8 mouse cellular contexts compared by ENCODE assay signal in the genomic region with DNA sequence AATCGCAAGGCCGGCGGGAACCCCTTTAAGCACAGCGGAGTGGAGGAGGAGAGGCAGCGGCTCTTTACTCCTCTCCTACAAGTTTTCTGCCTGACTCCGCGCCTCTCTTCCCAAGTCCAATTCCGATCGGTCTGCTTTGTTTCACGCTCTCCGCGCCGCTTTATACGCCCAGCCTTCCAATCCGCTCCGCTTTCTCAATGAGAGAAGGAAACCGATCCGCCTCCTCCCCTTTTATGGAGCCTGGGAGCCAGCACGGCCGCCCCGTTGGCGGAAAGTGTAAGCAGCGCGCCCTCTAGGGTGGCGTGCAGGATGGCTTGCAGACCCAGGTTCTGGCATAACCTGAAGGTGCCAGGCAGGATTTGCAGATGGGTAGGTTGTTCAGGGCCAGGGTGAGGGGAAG. TPM values are rescaled to one million over a fixed set of nuclear protein-coding genes. Genes with fewer than 3 reads are reported as not detected.
DNase-seq lines count a peak whose midpoint lies in the region; ATAC-seq lines count a peak whose summit lies in the region.

A gene (minus strand): TSS at position 137 of the 400 bp plus-strand sequence.

- no peaks in the 10 kb centered on the region for H3K36me3 ChIP-seq in hindbrain, embryonic 14.5 days (replicated peaks; ENCODE audit: control insufficient read depth, insufficient read depth)

- peak within 1 kb of the TSS; percentile 94 for H3K27ac ChIP-seq in hindbrain, embryonic 14.5 days

- under 1% methylated on average over 25 of the region's 25 CpGs for WGBS in hindbrain, embryonic 14.5 days

- peak; percentile 87 for ATAC-seq in hindbrain, embryonic 14.5 days (ENCODE audit: low FRiP score)

- DNase-seq in R1 (ENCODE audit: low read depth, low spot score), result peak; percentile 97
- DNase-seq in cerebellum, postnatal 14 days, result peak; percentile 97
- DNase-seq in frontal cortex, postnatal 36 days (ENCODE audit: low spot score in 2 of 2), result peak; percentile 94
- DNase-seq in hindbrain, embryonic 14.5 days (ENCODE audit: low spot score), result peak; percentile 98
- peak; percentile 83 for DNase-seq in left cerebral cortex, adult 11 months (ENCODE audit: low spot score)
- peak; percentile 98 for DNase-seq in lung, postnatal 36 days
- peak; percentile 98 for DNase-seq in retina, embryonic 14.5 days (ENCODE audit: low spot score)
- DNase-seq in thymus, postnatal 36 days, result peak; percentile 67 to 75

- peaks cover 13% of the 10 kb centered on the region; the same call in 1 of the 2 replicates for H3K4me1 ChIP-seq in hindbrain, embryonic 14.5 days (replicated peaks; ENCODE audit: control insufficient read depth, insufficient read depth, low read length)

- H3K9me3 ChIP-seq in hindbrain, embryonic 14.5 days (ENCODE audit: control insufficient read depth, low read length), result no peaks in the 10 kb centered on the region

- peak within 1 kb of the TSS; percentile 78 for H3K4me2 ChIP-seq in hindbrain, embryonic 14.5 days (replicated peaks)

- no peaks in the 10 kb centered on the region for H3K27me3 ChIP-seq in hindbrain, embryonic 14.5 days (ENCODE audit: control insufficient read depth, insufficient read depth, low read length)

- H3K4me3 ChIP-seq in hindbrain, embryonic 14.5 days (replicated peaks; ENCODE audit: low read length), result peak within 1 kb of the TSS; percentile 92

- peak within 1 kb of the TSS; percentile 99 for H3K9ac ChIP-seq in hindbrain, embryonic 14.5 days

RNA-seq across cellular contexts. Expression of the gene that starts here (rescaled TPM):
- polyA plus RNA-seq in hindbrain, embryonic 14.5 days (2014; fragmentation: Nextera tagmentation; extraction: Ambion mirVana), result 125 and 150 TPM in 2 replicates

Comparison
In these comparisons a context has a peak if more than half of its experiments do, and no peak if none do; other contexts are left out.
1. Peak in every context shown above with its lines: DNase-seq, ATAC-seq, H3K4me3 ChIP-seq and H3K27ac ChIP-seq.